Mouse (Mus musculus): ENCODE data around the gene Cry2. TPM values are rescaled to one million over a fixed set of nuclear protein-coding genes. Genes with fewer than 3 reads are reported as not detected.

The Cry2 gene
- total and polyA plus RNA-seq, 2 experiments from 2014 or later, result 45.5 to 52.0 TPM

- TF ChIP-seq CTCF (IDR thresholded peaks at IDR 0.05; ENCODE audit: low read depth), result no peak
Measured at GRCm38 (mm10) chr2:92458481-92458880, 24.6 kb upstream of the Cry2 start.

GRCm38 (mm10) chr2:92456970-92457530 is 23.2 kb upstream of the Cry2 start:
- WGBS, result 62% methylated on average over 8 of the region's 8 CpGs
- ATAC-seq, result no peak
- TF ChIP-seq CTCF (IDR thresholded peaks at IDR 0.05; ENCODE audit: low read depth), result no peak
- no peak overlapping the region for H3K27ac ChIP-seq
- H3K4me3 ChIP-seq (ENCODE audit: low read length), result no peak overlapping the region
- H3K4me2 ChIP-seq (ENCODE audit: low read depth, low read length), result peak overlapping the region; percentile 84; the same call in 1 of the 2 replicates
- H3K4me1 ChIP-seq (ENCODE audit: insufficient read depth, low read length), result peaks cover 26% of the 10 kb centered on the region
- H3K36me3 ChIP-seq (ENCODE audit: insufficient read depth, low read length), result peaks cover 9% of the 10 kb centered on the region; the same call in 1 of the 2 replicates
- DNase-seq (ENCODE audit: low spot score), result peak; percentile 19
- H3K27me3 ChIP-seq (ENCODE audit: insufficient read depth, low read length), result no peaks in the 10 kb centered on the region
- H3K9me3 ChIP-seq (ENCODE audit: low read length), result no peaks in the 10 kb centered on the region
- H3K9ac ChIP-seq (replicated peaks; ENCODE audit: low read length), result peak overlapping the region; percentile 33; the same call in 1 of the 2 replicates

More at GRCm38 (mm10) chr2:92458481-92458880, 24.6 kb upstream of the Cry2 start:
- Histone ChIP-seq H3K4me2 (ENCODE audit: low read depth, low read length) (peak overlapping the region; percentile 84), H3K36me3 (ENCODE audit: insufficient read depth, low read length) (peaks cover 9% of the 10 kb centered on the region; the same call in 1 of the 2 replicates), H3K4me1 (ENCODE audit: insufficient read depth, low read length) (peaks cover 26% of the 10 kb centered on the region), H3K9ac (replicated peaks; ENCODE audit: low read length) (peak overlapping the region; percentile 73; the same call in 1 of the 2 replicates), H3K27ac (0 out of 2 replicates have a peak overlapping the region, but pooled peaks have one; percentile 71), H3K27me3 (ENCODE audit: insufficient read depth, low read length) (no peaks in the 10 kb centered on the region), H3K4me3 (ENCODE audit: low read length) (peak overlapping the region; percentile 77), H3K9me3 (ENCODE audit: low read length) (no peaks in the 10 kb centered on the region)
- no peak for ATAC-seq
- DNase-seq (ENCODE audit: low spot score), result no peak
- WGBS, result 73% methylated on average over 13 of the region's 13 CpGs

- no peaks in the 10 kb centered on the region for H3K27me3 ChIP-seq (ENCODE audit: insufficient read depth, low read length)
- H3K4me3 ChIP-seq (ENCODE audit: low read length), result no peak overlapping the region
- H3K27ac ChIP-seq, result no peak overlapping the region
- ATAC-seq, result no peak
- DNase-seq (ENCODE audit: low spot score), result no peak
- peaks cover 26% of the 10 kb centered on the region for H3K4me1 ChIP-seq (ENCODE audit: insufficient read depth, low read length)
- H3K4me2 ChIP-seq (ENCODE audit: low read depth, low read length), result no peak overlapping the region
- no peak for TF ChIP-seq CTCF (IDR thresholded peaks at IDR 0.05; ENCODE audit: low read depth)
- H3K9ac ChIP-seq (replicated peaks; ENCODE audit: low read length), result no peak overlapping the region
- 45% methylated on average over 2 of the region's 3 CpGs for WGBS
- H3K9me3 ChIP-seq (ENCODE audit: low read length), result no peaks in the 10 kb centered on the region
- H3K36me3 ChIP-seq (ENCODE audit: insufficient read depth, low read length), result peaks cover 9% of the 10 kb centered on the region; the same call in 1 of the 2 replicates
Measured at GRCm38 (mm10) chr2:92455704-92456103, 21.9 kb upstream of the Cry2 start.

- H3K27ac ChIP-seq, result no peak overlapping the region
- DNase-seq (ENCODE audit: low spot score) (no peak), ATAC-seq (no peak)
- no peaks in the 10 kb centered on the region for H3K27me3 ChIP-seq (ENCODE audit: insufficient read depth, low read length)
- TF ChIP-seq CTCF (IDR thresholded peaks at IDR 0.05; ENCODE audit: low read depth), result no peak
- peaks cover 26% of the 10 kb centered on the region for H3K4me1 ChIP-seq (ENCODE audit: insufficient read depth, low read length)
- no peak overlapping the region for H3K9ac ChIP-seq (replicated peaks; ENCODE audit: low read length)
- H3K36me3 ChIP-seq (ENCODE audit: insufficient read depth, low read length), result peaks cover 9% of the 10 kb centered on the region; the same call in 1 of the 2 replicates
- WGBS, result 96% methylated on average over 11 of the region's 11 CpGs
- no peaks in the 10 kb centered on the region for H3K9me3 ChIP-seq (ENCODE audit: low read length)
- no peak overlapping the region for H3K4me3 ChIP-seq (ENCODE audit: low read length)
- no peak overlapping the region for H3K4me2 ChIP-seq (ENCODE audit: low read depth, low read length)
Measured at GRCm38 (mm10) chr2:92454166-92454565, 20.3 kb upstream of the Cry2 start.

- ATAC-seq (no peak), DNase-seq (ENCODE audit: low spot score) (no peak)
- WGBS, result 93% methylated on average over 3 of the region's 3 CpGs
- no peak overlapping the region for H3K27ac ChIP-seq
- peaks cover 3% of the 10 kb centered on the region; the same call in 1 of the 2 replicates for H3K4me1 ChIP-seq (ENCODE audit: insufficient read depth, low read length)
- no peaks in the 10 kb centered on the region for H3K27me3 ChIP-seq (ENCODE audit: insufficient read depth, low read length)
- TF ChIP-seq CTCF (IDR thresholded peaks at IDR 0.05; ENCODE audit: low read depth), result no peak
- no peak overlapping the region for H3K9ac ChIP-seq (replicated peaks; ENCODE audit: low read length)
- H3K9me3 ChIP-seq (ENCODE audit: low read length), result no peaks in the 10 kb centered on the region
- H3K4me3 ChIP-seq (ENCODE audit: low read length), result no peak overlapping the region
- H3K36me3 ChIP-seq (ENCODE audit: insufficient read depth, low read length), result peaks cover 9% of the 10 kb centered on the region; the same call in 1 of the 2 replicates
- H3K4me2 ChIP-seq (ENCODE audit: low read depth, low read length), result no peak overlapping the region
Measured at GRCm38 (mm10) chr2:92451126-92451525, 17.3 kb upstream of the Cry2 start.

- Histone ChIP-seq H3K36me3 (ENCODE audit: insufficient read depth, low read length) (no peaks in the 10 kb centered on the region), H3K9ac (replicated peaks; ENCODE audit: low read length) (no peak overlapping the region), H3K9me3 (ENCODE audit: low read length) (no peaks in the 10 kb centered on the region), H3K4me1 (ENCODE audit: insufficient read depth, low read length) (no peaks in the 10 kb centered on the region), H3K27ac (no peak overlapping the region), H3K4me3 (ENCODE audit: low read length) (no peak overlapping the region), H3K4me2 (ENCODE audit: low read depth, low read length) (no peak overlapping the region), H3K27me3 (ENCODE audit: insufficient read depth, low read length) (no peaks in the 10 kb centered on the region)
- ATAC-seq (no peak), DNase-seq (ENCODE audit: low spot score) (no peak)
- 68% methylated on average over 7 of the region's 7 CpGs for WGBS
- peak; percentile 42 for TF ChIP-seq CTCF (IDR thresholded peaks at IDR 0.05; ENCODE audit: low read depth)
Measured at GRCm38 (mm10) chr2:92447121-92447740, 13.4 kb upstream of the Cry2 start.

GRCm38 (mm10) chr2:92446656-92447055 is 12.8 kb upstream of the Cry2 start:
- no peak for TF ChIP-seq CTCF (IDR thresholded peaks at IDR 0.05; ENCODE audit: low read depth)
- DNase-seq (ENCODE audit: low spot score) (peak; percentile 37), ATAC-seq (0 out of 2 replicates have a peak, but pooled peaks have one; percentile 20)
- Histone ChIP-seq H3K4me2 (ENCODE audit: low read depth, low read length) (no peak overlapping the region), H3K27ac (no peak overlapping the region), H3K27me3 (ENCODE audit: insufficient read depth, low read length) (no peaks in the 10 kb centered on the region), H3K36me3 (ENCODE audit: insufficient read depth, low read length) (no peaks in the 10 kb centered on the region), H3K9ac (replicated peaks; ENCODE audit: low read length) (no peak overlapping the region), H3K9me3 (ENCODE audit: low read length) (no peaks in the 10 kb centered on the region), H3K4me1 (ENCODE audit: insufficient read depth, low read length) (no peaks in the 10 kb centered on the region), H3K4me3 (ENCODE audit: low read length) (no peak overlapping the region)
- 51% methylated on average over 8 of the region's 8 CpGs for WGBS
